Mouse (Mus musculus): ENCODE results near the gene Efnb1.

The Efnb1 gene

DNA sequence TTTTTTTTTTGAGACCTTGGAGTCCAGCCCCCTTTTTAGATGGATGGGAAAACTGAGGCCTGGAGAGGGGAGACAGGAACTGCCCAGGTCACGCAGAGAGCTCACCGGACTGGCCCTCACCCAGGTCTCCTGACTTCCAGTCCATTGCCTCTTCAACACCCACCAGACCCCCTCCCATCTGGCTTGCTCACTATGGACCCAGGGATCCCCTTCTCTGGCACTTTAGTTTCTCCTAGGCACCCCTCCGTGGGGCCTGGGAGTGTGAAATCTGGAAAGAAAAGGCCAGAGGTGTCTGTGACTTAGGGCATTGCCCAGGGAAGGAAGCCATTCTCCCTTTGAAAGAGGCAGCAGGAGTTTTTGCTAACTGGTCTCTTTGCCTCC lies 17.3 kb downstream of the Efnb1 start:
- DNase-seq (ENCODE audit: low spot score in 2 of 2), result no peak

DNA sequence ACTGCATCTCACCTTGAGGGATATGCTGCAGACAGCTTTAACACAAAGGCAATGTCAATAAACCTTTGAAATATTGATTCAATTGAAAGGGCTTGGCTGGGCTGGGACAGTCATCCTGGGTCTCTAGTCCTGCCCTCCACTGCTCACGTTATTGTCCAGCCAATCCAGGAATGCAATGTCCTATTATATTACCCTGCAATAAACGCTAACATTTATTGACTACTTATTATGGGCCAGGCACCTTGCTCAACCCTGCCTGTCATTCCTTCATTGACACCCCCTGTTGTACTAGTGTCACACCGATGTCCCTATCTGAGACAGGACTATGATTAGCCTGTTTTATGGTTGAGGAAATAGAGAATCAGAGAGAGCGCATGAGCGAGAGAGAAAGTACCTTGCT lies 18.4 kb downstream of the Efnb1 start:
- no peak for DNase-seq (ENCODE audit: low spot score in 2 of 2)

DNA sequence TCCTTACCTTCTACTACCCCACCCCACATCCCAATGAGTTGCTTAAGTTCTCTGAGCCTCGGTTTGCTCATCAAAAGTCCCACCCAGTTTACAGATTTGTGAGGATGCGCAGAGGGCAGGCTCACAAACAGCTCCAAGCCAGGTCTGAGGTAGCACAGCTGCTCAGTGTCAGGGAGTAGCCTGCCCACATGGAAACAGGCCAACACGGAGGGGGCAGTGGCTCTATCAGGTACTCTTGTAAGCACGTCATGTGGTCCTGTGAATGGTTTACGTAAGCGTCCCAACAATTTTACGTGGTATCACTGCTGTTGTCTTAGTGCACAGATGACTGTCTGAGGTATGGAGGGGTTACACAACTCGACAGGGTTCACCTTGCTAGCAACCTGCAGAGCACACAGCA lies 23.1 kb downstream of the Efnb1 start:
- DNase-seq (ENCODE audit: low spot score in 2 of 2), result no peak

DNA sequence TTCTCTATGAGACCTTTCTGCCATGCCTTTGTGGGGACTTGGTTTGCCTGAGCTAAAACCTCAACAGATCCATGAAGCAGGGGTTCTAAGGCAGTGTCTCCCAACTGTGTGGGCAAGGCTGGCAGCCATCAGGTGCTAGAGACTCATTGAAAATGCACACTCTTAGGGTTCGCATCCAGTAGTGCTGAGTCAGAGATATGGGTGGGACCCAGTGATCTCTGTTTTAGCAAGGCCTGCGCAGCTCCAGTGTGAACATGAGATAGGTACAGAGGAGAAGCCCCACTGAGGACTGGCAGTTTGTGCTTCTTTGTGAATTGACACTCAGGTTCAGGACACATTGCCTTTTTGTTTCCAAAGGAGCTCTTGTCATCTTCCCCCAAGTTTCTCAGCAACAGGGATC lies 28.2 kb downstream of the Efnb1 start:
- no peak for DNase-seq (ENCODE audit: low spot score in 2 of 2)

DNA sequence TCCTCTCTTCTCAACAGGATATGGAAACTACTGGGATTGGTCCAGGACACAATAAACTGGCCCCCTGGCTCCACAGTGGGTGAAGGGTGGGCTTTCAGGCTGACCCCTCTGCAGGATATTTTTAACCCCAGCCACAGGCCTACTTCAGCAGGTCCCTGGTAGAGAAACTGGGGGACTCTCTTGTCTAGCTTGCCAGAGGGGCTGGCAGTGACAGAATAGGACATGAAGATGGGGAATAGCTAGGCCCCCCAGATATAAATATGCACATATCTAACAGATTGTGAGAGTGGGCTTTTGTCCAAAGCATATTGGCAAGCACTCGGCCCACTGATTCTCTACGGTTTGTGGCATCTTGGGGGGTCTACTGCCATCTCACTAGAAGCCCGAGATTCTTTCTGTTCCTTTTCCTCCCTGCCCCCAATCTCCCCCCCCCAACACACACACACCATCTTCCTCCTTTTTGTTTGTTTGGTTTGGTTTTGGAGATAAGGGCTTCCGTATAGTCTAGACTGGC lies 29.0 kb downstream of the Efnb1 start:
- DNase-seq (ENCODE audit: low spot score in 2 of 2), result no peak

DNA sequence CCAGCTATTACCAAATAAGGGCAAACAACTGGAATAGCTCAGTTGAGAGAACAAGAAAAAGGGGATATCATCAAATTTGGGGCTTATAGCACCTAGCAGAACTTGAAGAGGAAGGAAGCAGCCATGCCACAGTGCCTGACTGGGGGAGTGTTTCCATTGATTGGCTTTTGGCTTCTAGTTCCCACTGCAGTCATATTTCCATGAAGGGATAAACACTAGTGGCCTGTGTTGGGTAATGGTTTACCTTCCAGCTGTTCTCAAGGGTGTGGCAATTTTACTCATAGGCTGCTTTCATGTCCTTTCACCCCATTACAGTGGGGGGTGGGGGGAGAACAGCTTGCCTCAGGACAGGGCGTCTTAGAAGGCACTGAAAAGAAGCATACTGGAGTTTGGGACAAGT lies 31.1 kb downstream of the Efnb1 start:
- DNase-seq (ENCODE audit: low spot score in 2 of 2), result no peak

DNA sequence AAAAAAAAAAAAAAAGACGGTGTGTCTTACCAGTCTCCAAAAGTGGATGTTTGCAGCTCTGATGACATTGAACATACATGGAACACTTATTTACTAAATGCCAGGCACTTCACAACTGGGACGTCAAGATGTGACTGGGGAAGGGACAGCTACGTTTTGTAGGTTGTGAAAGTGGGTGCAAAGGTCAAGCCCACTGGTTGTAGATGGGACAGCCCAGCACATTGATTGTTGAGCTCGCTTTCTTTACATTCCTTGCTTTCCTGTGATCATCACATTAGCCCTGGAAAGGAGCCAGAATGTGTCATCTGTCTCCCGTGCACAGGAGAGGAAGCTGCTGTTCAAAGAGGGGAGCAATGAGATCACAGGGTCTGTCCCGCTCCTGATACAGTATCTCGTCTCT lies 31.6 kb downstream of the Efnb1 start:
- no peak for DNase-seq (ENCODE audit: low spot score in 2 of 2)

DNA sequence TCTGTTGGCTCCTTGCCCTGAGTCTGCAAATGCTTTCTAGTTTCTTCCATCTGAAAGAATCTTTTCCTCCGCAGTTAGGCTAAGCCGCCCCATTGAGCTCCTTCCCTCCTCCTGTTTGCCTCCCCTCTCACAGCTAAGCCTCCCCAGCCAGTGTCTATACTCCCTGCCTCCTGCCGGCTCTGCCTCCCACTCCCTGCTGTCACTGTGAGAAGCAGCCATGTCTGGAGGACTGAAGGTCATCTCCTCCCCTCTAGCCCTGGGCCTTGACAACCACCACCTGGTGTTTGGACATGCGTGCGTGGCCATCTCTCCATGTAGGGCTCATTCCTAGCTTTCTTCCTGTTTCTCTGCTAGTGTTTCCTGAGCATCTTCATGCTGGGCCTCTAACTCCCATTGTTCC lies 36.4 kb downstream of the Efnb1 start:
- DNase-seq (ENCODE audit: low spot score in 2 of 2), result no peak

DNA sequence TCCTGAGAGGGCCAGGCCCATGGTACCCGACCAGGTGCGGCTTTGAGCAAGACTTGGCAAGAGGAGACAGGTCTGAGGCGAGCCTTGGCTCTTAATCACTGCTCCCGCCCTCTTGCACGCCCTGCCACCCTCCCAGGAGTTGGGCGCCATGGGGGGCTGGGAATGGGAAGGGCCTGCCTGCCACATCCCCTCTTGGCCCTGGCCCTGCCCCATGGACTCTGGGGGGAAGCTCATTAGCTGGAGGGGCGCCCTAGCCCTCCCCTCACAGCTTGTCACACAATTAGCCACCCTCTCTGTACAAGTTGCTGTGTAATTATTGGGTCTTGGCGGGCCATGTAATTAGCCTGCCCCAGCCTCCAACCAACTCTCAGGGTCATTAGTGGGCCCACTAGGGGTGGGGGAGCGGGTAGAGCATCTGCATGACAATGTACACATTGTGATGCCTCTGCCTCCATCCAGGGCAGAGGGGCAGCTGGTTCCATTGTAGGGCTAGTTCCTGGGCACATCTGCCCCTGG lies 49.2 kb downstream of the Efnb1 start:
- DNase-seq (ENCODE audit: low spot score in 2 of 2), result no peak

DNA sequence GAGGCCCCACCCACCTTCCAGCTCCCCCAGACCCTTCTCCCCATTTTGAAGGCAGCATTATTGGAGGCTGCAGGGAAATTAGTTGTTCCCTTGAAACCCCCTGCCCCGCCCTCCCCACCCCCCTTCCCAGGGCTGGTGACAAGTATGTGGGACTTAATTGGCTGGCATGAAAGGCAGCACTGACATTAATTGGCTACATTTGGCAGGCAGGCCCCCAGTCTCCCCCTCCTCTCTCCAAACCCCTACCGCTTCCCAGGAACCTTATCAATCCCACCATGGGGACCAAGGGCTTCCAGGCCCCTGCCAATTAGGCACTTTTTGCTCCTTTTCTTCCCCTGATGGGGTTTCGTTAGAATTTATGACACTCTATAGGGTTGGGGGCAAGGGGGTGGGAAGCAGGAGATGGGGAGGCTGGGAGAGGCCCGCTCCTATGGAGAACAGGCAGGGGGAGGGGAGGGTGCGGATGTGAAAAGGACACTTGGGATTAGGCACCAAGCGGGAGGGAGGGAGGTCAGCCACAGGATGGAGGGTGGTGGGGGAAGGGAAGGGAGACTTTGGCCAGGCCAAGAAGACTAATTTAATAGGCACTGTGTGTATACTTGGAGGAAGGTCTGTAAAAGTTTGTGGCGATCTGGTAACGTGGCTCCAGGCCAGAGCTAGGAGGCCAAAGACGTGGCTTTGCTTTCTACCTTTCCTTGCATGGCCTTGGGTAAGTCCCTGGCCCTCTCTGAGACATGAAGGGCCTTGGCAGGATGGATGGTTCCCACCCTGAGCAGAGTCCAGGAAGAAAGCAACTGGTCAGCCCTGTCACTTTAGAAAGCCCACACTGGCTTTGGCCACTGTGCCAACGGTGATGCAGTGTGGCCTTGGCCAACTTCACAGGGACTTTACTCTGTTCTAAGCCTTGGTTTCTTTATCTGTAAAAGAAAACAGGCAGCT lies 50.8 kb downstream of the Efnb1 start:
- DNase-seq (ENCODE audit: low spot score in 2 of 2), result no peak

DNA sequence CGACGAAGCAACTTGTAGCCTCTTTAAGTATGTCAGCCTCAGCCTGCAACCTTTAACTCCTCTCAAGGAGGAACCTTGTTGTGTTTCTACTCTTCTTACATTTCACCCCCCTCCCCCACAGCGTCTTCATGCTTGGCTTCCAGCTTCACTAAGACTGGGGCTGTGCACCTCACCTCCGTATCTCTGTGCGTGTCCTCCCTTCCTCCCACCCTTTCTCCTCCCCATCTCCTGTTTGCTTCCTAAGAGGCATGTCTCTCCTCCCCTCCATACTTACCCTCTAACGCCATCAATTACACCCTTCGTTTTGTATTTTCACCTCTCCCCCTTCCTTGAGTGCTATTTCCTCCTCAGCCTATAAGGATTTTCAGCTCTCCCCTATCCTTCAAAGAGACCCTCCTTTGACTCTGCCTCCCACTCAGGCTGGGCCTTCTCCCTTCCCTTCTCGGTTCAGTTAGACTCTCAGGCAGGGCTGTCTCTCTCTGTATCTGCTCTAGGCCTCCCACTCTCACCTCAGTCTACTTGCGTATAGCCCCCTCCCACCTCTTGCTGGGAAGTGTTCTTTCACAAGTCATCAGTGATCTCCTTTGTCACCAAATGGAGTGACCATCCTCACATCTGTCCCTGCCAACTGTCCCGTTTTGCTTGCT lies 55.6 kb downstream of the Efnb1 start:
- no peak for DNase-seq (ENCODE audit: low spot score in 2 of 2)

DNA sequence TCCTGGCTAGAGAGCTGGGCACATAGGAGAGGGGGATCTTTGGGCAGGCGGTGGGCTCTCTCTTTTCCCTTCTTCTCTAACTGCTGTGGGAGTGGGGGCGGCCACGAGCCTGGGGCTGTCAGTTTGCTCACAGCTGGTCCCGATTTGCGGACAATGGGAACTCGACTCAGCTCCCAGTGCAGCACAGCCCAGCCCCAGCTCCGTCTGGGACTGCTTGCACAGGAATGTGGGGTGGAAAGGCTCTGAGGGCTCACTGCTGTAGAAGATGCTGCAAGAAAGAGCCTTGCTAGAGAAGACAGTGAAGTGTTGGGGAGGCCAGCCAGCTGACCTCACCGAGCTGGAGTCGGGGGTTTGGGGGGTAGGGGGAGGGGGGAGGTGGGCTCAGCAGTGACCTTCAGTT lies 61.0 kb downstream of the Efnb1 start:
- no peak for DNase-seq (ENCODE audit: low spot score in 2 of 2)

DNA sequence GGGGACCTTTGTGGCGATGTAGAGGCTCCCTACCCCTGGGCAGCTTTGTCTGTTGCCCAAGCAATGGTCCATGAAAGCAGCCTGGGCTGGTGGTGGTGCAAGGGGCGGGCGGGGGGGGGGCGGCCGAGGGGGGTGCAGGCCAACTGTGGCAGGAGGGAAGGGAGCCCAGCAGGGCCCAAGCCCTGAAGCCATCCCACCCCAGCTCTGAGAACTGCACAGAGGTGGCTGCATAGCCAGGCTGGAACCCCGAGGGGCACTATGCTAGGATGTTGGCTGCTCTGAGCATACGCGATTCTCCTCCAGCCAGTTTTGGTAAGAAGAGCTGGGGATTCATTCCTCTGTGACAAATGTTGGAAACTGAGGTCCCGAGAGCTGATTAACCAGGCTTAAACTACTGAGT lies 62.6 kb downstream of the Efnb1 start:
- no peak for DNase-seq (ENCODE audit: low spot score in 2 of 2)
